Mouse (Mus musculus) naive thymus-derived CD4-positive, alpha-beta T cell, adult 2 months (primary cell): ENCODE measurements around the gene Pafah2.
A peak's percentile ranks its signal among the peaks of the same experiment; 100 is the strongest.

Source experiments
- DNase-seq: peaks from one replicate; pipeline ENCODE4 v3.0.0-alpha.2; 2011; ENCODE audit warnings: low read depth

The Pafah2 gene

DNA sequence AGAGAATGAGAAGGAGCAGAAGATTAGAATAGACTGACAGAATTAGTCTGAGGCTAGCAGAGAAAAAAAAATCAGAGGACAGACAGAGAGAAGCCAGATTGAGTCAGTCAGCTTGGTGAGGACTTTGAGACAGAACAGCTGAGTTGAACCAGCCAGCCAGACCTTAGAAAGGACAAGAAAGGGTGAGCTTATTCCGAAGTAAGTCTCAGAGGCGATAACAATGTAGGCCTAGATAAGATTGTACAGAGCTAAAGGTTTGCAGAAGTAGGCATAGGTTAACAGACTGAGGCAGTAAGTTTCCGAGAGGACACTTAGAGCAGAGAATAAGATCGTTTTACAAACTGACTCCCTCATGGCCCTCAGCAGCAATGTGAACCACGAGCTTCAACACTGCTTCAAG, 65.1 kb downstream of the Pafah2 start:
- no peak for DNase-seq

DNA sequence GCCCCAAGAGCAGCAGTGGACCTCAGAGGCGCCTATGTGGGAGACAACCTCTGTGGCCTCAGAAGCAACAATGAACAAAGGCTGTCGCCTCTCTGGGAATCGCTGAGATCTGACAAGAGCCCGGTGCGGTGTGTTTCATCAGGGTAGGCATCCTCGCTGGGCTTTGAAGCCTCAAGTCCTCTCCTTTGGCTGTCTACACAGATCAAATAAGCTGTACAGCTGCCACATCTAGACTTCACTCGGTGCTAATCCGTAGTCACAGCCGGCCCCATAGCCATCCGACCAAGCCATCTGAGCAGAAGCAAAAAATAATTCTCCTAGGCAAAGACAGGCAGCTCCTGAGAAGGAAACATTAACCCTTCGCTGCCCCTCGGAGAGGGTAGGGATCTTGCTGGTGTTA, 69.7 kb downstream of the Pafah2 start:
- DNase-seq: no peak

DNA sequence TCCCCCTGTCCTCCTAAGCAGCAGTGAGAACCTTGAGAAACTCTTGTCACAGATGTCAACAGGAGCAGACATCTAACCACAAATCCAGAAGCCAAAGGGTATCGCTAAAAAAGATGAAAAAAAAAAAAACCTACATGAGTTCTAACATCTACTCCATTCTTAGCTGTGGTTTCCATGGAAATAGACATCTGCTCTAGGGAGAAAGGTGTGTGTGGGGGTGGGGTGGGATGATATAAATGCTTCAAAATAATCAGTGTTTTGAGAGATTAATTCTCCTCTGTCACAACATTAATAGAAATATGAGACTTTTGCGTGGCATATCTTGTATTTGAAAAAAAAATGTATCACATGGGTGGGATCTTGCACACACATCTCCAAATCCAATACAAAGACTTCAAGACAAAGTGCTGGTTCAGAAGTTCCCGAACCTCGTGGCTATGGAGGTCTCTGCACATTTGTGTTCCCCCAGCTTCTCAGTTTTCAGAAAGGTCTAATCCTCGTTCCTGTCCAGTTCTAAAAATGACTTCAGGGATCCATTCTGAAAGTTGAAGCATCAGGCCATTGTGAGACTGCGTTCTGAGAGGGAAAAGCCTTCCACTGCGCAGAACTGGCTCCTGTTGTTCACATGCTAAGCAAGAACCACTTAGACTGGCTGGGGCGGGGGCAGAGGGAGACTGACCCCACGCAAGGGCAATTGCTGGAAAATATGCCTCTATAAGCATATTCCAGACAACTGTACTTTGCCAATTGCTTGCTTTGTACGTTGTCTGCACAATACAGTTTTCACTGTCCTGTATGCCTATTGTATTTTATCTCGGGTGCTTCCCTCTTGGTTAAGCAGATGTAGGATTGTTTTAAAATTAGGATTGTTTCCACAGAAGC, 70.5 kb downstream of the Pafah2 start:
- no peak for DNase-seq

DNA sequence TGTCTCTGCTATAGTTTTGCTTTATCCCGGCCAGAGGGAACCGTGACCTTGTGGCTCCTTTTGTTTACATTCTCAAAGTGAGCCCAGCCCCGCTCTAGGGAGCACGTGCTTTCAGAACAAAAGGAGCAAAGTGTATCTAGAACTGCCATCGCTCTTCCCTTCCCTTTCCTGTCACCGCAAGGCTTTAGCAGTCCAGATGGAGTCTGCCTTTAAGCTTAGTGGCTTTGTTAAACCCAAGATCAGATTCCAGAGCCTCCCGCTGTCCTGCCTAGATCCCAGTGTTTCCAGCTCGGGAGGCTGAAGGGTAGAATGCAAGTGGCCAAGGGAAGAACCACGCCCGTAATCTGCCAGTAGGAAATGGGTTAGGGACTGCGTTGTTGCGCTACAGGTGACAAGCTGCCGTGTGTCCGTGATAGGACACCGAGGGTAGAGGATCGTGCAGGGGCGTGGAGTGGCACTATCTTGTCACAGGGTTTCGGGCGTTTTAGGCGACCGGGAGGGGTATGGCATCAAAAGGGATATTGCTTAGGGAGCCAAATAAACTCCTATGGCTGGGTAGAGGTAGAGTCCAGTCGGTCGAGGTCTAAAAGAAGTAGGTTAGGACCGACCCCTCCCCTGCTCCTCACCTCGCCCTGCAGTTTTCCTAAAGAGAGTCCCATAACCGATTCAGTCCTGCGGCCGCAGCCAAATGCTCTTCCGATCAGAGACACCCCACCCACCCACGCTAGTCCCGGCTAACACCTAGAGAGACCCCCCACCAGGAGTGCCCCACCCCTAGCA, 71.5 kb downstream of the Pafah2 start:
- peak; percentile 60 for DNase-seq

DNA sequence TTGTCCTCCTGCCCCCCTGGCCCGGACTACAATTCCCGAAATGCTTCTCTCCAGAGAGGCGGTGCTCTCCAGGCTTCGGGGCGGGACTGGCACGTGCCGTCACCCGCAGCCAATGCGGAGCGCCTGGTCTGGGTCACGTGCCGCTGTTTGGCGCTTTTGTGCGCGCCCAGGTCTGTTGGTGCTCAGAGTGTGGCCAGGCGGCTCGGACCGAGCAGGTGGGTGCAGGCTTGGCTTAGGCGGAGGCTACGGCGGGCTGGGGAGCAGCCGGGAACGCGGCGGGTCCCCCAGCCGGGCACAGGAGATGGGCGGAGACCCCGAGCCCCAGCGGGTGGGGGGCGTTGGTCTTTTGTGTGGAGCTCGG, 72.1 kb downstream of the Pafah2 start, which contains the start of gene Stmn1:
TSS of gene Stmn1 (plus strand) at position 106 of the 361 bp plus-strand sequence.
- DNase-seq: peak; percentile 90

DNA sequence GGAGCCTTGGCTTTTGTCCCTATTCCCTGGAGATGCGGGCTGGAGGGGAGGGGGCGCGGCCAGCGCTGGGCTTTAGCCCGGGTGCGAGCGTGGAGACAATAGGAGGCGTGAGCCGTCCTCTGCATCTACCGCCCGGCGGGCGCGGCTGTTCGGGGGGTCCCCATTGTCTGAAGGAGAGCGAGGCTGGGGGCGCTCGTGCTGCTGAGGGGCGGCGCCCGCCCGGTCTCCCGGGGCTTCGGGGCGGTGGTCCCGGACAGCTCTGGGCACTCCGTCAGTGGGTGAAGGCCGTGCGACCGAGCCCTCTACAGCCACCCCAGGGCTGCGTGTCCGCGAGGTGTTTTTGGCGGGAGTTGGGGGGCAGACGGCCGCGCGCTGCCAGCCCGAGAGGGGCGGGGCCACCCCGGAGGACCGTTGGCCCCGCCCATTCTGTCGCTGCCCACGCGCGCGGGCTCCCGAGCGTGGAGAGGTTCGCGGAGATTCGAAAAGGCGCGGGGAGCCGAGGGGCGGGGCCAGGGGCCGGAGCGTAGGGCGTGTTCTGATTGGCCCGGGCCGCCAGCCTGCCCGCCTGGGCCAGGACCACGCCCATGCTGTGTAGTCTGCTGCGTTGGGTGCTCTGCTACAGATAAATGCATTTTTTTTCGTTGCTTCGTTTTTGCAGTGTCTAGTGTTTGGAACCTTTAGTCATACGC, 72.6 kb downstream of the Pafah2 start:
- peak; percentile 95 for DNase-seq

DNA sequence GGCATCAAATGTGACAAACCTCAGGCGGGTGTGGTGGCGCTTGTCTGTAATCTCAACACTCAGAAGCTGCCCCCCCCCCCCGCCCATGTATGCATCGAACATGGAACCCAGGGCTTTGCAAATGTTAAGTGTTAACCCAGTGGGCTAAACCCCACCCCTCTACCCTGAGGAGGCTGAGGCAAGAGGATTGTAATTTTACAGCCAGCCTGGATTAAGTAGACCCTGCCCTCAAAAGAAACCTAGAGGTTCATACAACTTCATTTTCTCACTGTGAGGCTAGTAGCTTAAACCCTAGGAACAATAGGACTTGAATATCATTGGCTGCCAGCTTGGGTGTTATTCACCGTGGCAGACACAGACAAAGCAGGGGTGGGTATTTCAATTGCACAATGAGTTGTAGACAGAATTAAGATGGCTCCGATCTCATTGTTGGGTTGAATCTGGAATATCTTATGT, 73.2 kb downstream of the Pafah2 start:
- DNase-seq: no peak

DNA sequence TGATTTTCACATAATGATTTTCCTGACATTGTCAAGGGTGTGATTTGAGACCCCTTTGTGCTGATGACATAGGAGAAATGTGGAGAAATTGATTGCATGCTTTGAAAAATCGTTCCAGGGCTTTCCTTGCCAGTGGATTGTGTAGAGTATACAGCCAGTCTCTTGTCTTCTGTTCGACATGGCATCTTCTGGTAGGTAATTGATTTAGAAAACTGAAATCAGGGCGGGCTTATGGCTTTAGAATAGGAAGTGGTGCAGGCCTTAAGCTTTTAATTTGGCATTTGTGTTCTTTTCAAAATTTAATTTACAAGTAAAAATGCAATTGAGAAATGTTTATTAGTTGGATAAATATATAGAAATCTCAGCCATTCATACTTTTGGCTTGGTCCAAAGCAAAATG, 73.9 kb downstream of the Pafah2 start:
- DNase-seq: no peak

DNA sequence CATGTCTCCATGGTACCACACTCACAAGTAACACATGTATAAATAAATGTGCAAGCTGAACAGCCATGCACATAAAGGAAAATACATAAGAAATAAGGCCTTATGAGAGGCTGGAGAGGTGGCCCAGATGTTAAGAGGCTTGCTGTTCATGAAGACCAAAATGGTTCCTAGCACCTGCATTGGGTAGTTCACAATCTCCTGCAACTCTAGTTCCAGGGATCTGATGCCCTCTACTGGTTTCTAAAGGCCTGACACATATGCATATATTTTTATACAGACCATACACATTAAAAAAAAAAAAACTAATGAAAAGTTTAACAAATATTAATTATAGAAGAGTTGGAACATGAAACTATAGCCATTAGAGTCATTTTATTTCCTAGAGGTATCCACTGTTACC, 75.3 kb downstream of the Pafah2 start:
- no peak for DNase-seq

DNA sequence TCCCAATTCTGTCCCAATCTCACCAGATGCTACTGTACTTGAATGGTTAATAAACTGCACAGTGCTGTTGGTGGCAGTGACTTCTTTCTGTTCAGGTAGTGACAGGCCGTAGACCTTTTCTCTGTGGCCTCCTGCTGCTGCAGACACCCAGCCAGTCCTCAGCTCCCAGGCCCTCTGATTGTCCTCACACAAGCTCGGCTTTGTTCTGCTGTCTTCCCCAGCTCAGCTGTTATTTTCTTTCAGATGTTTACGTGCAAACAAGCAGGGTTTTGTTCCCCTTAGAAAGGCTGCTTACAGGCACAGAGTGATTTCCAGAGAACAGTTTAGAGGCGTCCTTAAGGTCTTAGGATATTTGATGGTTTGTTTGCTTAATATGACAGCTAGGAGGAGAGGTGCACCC, 77.6 kb downstream of the Pafah2 start:
- no peak for DNase-seq

DNA sequence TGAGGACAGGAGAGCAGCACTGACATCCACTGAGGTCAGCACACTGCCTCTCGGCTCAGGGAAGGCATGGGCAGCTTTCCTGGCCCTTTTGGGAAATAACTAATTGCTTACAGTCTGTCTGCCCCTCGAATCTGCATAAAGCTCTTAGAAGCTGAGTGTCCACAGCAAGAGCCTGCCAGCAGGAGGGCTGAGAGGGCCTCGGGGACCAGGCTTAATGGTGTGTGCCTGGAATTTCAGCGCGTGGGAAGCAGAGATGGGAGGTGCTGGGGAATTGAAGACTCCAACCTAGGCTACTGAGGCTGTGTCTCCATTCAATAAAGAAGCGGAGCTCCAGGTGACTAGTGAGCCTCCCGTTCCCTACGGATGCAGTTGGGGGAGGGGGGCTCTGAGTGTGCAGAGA, 78.1 kb downstream of the Pafah2 start:
- no peak for DNase-seq

DNA sequence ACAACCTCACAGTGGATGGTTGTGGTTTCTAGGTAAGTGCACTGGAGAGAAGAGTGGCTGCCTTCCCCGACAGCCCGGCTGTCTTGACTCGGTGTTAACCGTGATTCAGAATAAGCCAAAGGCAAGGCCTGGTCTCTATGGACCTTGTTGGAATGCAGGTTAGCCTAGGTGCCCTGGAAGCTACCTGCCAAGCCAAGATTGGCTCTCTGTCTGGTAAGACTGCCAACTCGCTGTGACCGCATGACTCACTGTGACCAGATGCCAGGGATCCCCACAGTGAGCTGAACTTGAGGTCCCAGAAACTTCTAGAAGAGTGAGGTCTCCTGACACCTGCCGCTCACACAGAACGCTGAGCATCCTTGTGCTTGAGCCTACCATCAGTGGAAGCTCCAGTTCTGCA, 80.8 kb downstream of the Pafah2 start:
- DNase-seq: no peak
